Mouse (Mus musculus): Measurements from ENCODE around the gene Tm4sf5. TPM values are rescaled to one million over a fixed set of nuclear protein-coding genes. Genes with fewer than 3 reads are reported as not detected.
A peak's percentile ranks its signal among the peaks of the same experiment; 100 is the strongest.
"Not testable (repeated sequence)": the region's sequence is repeated elsewhere in the genome, so short reads cannot be mapped to it uniquely, and the experiment has no call there.

Gene Tm4sf5
- polyA plus RNA-seq, 1 experiment from 2014 or later = 5.4 TPM

DNA sequence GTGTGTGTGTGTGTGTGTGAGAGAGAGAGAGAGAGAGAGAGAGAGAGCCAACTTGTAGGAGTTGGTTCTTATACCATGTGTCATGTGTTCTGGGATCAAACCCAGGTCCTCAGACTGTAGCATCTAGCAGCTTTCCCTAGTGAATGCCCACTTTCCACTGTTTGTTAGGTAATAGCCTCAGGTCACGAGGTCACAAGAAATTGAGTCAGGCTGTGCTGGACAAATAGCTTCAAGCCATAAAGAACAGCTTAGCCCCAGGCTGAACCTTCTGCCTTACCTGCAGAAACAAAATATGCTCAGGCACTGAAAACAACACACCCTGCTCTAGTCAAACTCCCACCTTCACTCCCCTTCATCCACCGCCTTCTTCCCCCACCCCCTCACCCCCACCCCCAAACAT, 6.2 kb downstream of the Tm4sf5 start:
- Histone ChIP-seq H3K9me3 (replicated peaks) (no peaks in the 10 kb centered on the region), H3K4me3 (no peak overlapping the region), H3K36me3 (no peaks in the 10 kb centered on the region), H3K4me2 (no peak overlapping the region), H3K27ac (no peak overlapping the region), H3K27me3 (peaks cover 13% of the 10 kb centered on the region), H3K9ac (no peak overlapping the region), H3K4me1 (replicated peaks) (peaks cover 7% of the 10 kb centered on the region; the same call in 1 of the 2 replicates)
- WGBS = 72% methylated on average over 2 of the region's 2 CpGs
- ATAC-seq (replicated peaks; ENCODE audit: insufficient number of reproducible peaks, insufficient read depth, low FRiP score, low read depth) = no peak

DNA sequence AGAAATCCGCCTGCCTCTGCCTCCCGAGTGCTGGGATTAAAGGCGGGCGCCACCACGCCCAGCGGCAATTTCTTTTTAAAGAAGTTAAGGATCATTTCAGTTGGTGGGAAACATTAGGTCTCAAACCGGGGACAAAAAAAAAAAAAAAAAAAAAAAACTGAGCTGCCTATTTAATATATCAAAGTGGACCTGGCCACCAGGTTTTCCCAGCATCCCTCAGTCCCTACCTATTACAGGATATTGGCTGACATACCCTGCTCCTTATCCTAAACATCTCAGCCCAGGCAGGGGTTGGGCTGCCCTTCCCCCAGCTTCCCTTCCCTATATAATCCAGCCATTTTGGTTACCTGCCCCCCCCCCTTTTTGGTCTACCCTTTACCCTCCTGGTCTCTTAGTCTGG, 6.8 kb downstream of the Tm4sf5 start:
- WGBS = 85% methylated on average over 7 of the region's 7 CpGs
- Histone ChIP-seq H3K36me3 (no peaks in the 10 kb centered on the region), H3K4me3 (no peak overlapping the region), H3K9me3 (replicated peaks) (no peaks in the 10 kb centered on the region), H3K27ac (no peak overlapping the region), H3K4me1 (replicated peaks) (peaks cover 7% of the 10 kb centered on the region; the same call in 1 of the 2 replicates), H3K4me2 (no peak overlapping the region), H3K27me3 (peaks cover 13% of the 10 kb centered on the region), H3K9ac (no peak overlapping the region)
- no peak for ATAC-seq (replicated peaks; ENCODE audit: insufficient number of reproducible peaks, insufficient read depth, low FRiP score, low read depth)

DNA sequence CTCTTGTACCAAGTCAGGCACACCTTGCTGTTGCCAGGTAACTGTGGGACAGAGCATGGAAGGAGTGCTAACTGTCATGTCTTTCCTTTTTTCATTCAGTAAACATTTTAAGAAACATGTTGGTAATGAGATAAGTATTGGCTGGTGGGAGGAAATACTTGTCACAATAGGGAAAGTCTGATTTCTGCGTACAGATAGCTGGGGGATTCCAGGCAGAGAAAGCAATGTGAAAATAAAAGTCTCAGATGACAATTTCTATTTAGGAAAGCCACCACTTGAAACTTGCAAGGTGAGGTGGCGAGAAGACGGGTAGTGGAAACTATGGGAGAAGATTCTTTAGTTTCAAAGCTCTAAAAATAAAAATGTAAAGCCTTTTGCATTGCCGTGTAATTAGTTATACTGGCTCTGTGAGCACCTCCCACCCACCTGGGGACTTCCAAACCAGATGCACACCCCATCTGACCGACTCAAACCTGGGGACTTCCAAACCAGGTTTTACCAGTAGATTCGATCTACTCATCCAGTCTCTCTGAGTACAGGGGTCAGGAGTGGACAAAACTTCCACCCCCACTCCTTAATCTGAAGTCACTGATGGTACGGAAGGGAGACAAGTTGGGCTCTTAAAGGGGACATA, 7.8 kb downstream of the Tm4sf5 start:
- Histone ChIP-seq H3K4me1 (replicated peaks) (peaks cover 7% of the 10 kb centered on the region; the same call in 1 of the 2 replicates), H3K9ac (no peak overlapping the region), H3K36me3 (no peaks in the 10 kb centered on the region), H3K4me2 (no peak overlapping the region), H3K27ac (no peak overlapping the region), H3K4me3 (no peak overlapping the region), H3K27me3 (peaks cover 13% of the 10 kb centered on the region), H3K9me3 (replicated peaks) (no peaks in the 10 kb centered on the region)
- ATAC-seq (replicated peaks; ENCODE audit: insufficient number of reproducible peaks, insufficient read depth, low FRiP score, low read depth) = no peak
- 71% methylated on average over 7 of the region's 7 CpGs for WGBS

DNA sequence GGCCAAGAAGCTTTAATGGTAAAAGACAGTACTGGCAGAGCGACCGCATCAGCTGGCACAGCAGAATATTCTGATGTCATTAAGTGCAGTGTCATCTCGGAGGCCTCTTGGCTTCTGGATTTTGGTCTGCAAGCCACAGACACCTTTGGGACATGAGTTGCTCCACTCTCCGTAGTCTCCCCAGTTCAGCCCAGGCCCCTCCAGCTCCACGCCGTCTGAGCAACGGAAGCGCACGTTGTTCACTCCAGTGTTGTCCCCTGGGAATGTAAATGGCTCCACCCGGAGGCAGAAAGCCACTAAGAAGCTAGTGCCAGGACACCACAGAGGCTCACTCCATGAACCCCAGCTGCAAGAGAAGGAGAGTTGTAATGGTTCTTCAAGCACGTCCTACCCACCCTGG, 8.5 kb downstream of the Tm4sf5 start:
- Histone ChIP-seq H3K4me3 (no peak overlapping the region), H3K27me3 (peaks cover 13% of the 10 kb centered on the region), H3K4me2 (no peak overlapping the region), H3K36me3 (no peaks in the 10 kb centered on the region), H3K9ac (no peak overlapping the region), H3K4me1 (replicated peaks) (peaks cover 7% of the 10 kb centered on the region; the same call in 1 of the 2 replicates), H3K9me3 (replicated peaks) (no peaks in the 10 kb centered on the region), H3K27ac (no peak overlapping the region)
- ATAC-seq (replicated peaks; ENCODE audit: insufficient number of reproducible peaks, insufficient read depth, low FRiP score, low read depth) = no peak
- WGBS = 57% methylated on average over 11 of the region's 11 CpGs

DNA sequence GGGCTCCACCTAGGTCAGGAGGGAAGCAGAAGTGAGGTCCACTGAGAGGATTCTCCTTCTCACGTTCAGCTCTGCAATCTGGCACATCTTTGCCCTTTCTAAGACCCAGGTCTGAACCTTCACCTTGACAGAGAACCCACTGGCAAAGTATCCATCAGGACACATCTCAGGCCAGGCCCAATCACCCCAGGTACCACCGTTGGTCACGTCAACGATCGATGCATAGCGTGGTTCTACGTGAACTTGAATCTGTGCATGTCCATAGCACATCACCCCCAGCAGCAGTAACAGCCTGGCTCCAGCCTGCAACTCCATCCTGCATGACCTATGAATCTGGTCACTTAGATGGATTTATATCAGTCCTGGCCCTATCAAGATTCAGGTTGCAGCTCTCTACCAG, 9.2 kb downstream of the Tm4sf5 start, which contains the start of gene Vmo1:
TSS of gene Vmo1 (minus strand) at position 329 of the 400 bp plus-strand sequence.
- Histone ChIP-seq H3K4me2 (no peak within 1 kb of the TSS), H3K4me1 (replicated peaks) (peaks cover 8% of the 10 kb centered on the region; the same call in 1 of the 2 replicates), H3K27ac (no peak within 1 kb of the TSS), H3K9me3 (replicated peaks) (no peaks in the 10 kb centered on the region), H3K27me3 (peaks cover 11% of the 10 kb centered on the region), H3K9ac (no peak within 1 kb of the TSS), H3K4me3 (no peak within 1 kb of the TSS), H3K36me3 (no peaks in the 10 kb centered on the region)
- WGBS = 85% methylated on average over 7 of the region's 7 CpGs
- no peak for ATAC-seq (replicated peaks; ENCODE audit: insufficient number of reproducible peaks, insufficient read depth, low FRiP score, low read depth)

DNA sequence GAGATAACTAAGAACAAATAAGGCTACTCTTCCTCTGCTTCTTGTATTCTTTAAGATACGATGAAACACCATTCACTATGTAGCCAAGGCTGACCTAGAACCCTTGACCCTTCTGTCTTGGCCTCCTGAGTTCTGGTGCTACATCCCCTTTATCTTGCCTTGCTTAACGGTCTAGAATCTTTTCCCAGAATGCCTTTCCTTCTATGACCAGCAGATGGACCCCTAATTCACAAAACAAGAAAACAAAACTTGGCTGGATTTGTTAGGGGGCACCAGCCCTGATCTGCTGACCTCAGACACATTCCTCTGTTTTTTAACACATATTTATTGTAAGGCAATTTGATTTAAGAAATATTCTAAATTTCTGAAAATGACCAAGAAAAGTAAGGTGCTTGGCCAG, 11.3 kb downstream of the Tm4sf5 start:
- no peak for ATAC-seq (replicated peaks; ENCODE audit: insufficient number of reproducible peaks, insufficient read depth, low FRiP score, low read depth)
- WGBS = 22% methylated on average over 2 of the region's 2 CpGs
- Histone ChIP-seq H3K4me3 (no peak overlapping the region), H3K27me3 (no peaks in the 10 kb centered on the region; the same call in 1 of the 2 replicates), H3K4me2 (no peak overlapping the region), H3K4me1 (replicated peaks) (peaks cover 15% of the 10 kb centered on the region), H3K9ac (no peak overlapping the region), H3K27ac (no peak overlapping the region), H3K36me3 (no peaks in the 10 kb centered on the region), H3K9me3 (replicated peaks) (no peaks in the 10 kb centered on the region)

DNA sequence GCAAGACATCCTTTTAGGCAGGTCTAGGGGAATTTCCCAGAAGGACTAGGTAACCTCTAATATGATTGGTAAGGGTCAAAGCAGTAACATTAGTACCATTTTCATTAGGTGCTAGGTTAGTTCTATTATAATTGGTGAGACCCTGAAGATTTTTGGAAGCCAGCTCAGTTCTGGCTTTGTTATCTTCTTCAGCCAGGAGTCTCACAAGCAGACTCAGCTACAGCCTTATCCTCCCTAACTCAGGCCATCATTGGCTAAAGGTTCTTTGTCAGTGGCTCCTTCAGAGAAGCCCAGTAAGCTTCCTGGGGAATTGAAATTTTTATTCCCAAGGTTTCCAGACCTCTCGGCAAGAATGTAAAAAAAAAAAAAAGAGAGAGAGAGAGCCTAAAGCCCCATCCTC, 13.4 kb downstream of the Tm4sf5 start:
- Histone ChIP-seq H3K4me2 (no peak overlapping the region), H3K27ac (no peak overlapping the region), H3K4me1 (replicated peaks) (peaks cover 15% of the 10 kb centered on the region), H3K27me3 (no peaks in the 10 kb centered on the region; the same call in 1 of the 2 replicates), H3K36me3 (no peaks in the 10 kb centered on the region), H3K9me3 (replicated peaks) (no peaks in the 10 kb centered on the region), H3K4me3 (no peak overlapping the region), H3K9ac (no peak overlapping the region)
- ATAC-seq (replicated peaks; ENCODE audit: insufficient number of reproducible peaks, insufficient read depth, low FRiP score, low read depth) = no peak
- WGBS = 71% methylated on average over 1 of the region's 1 CpGs

DNA sequence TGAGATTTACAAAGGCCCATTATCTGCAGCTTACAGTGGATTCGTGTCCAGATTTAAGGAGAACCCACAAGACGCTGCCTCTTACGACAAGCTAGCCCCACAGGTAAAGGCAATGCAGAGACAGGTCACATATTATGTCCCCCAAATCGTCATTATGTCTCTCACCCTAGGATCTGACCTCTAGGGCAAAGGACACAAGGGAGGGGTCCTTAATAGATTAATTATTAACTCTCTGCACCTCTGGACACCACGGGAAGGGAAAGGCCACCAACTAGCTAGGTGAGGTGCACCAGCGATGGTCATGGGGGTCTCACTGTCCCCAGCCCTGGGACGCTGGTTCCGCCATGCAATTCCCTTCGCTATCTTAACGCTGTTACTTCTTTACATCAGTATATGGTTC, 13.9 kb downstream of the Tm4sf5 start, which contains the start of gene Gltpd2:
TSS of gene Gltpd2 (plus strand) at position 274 of the 400 bp plus-strand sequence.
- H3K4me2 ChIP-seq = peak within 1 kb of the TSS; percentile 76
- peak within 1 kb of the TSS; percentile 70 for H3K27ac ChIP-seq
- peak within 1 kb of the TSS; percentile 46 for H3K4me3 ChIP-seq
- no peaks in the 10 kb centered on the region for H3K27me3 ChIP-seq
- H3K36me3 ChIP-seq = no peaks in the 10 kb centered on the region
- H3K9ac ChIP-seq = peak within 1 kb of the TSS; percentile 62
- no peaks in the 10 kb centered on the region for H3K9me3 ChIP-seq (replicated peaks)
- ATAC-seq (replicated peaks; ENCODE audit: insufficient number of reproducible peaks, insufficient read depth, low FRiP score, low read depth) = no peak
- 86% methylated on average over 10 of the region's 10 CpGs for WGBS
- H3K4me1 ChIP-seq (replicated peaks) = peaks cover 15% of the 10 kb centered on the region

DNA sequence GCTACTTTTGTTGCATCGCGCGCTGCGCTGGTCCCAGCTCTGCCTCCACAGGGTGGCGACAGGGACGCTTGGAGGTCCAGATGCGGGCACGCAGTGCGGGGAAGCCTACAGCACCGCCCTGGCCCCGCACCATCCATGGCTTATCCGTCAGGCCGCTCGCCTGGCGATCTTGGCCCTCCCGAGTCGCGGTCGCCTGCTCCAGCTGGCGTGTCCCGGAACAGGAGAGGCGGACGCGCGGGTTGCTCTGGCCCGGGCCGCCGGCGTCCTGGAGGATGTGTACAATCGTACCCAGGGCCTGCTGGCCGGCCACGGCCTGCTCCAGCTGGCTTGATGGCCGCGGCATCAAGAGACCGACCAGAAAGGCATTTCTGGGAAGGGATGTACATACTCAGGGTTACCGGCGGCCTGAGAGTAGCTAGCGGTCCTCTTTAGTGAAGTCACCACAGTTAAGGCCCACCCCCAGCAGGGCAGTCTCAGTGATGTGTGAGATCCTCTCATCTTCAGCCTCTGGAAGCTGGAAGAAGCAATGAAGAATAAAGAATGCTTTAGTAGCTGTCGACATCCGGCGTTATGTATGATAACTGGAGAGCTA, 15.2 kb downstream of the Tm4sf5 start:
- Histone ChIP-seq H3K4me2 (peak overlapping the region; percentile 76), H3K4me1 (replicated peaks) (peaks cover 15% of the 10 kb centered on the region), H3K27me3 (no peaks in the 10 kb centered on the region), H3K27ac (peak overlapping the region; percentile 70), H3K9ac (peak overlapping the region; percentile 62), H3K9me3 (replicated peaks) (no peaks in the 10 kb centered on the region), H3K4me3 (peak overlapping the region; percentile 46), H3K36me3 (no peaks in the 10 kb centered on the region)
- peak; percentile 22; the same call in 1 of the 2 replicates for ATAC-seq (replicated peaks; ENCODE audit: insufficient number of reproducible peaks, insufficient read depth, low FRiP score, low read depth)
- 3% methylated on average over 41 of the region's 41 CpGs for WGBS

DNA sequence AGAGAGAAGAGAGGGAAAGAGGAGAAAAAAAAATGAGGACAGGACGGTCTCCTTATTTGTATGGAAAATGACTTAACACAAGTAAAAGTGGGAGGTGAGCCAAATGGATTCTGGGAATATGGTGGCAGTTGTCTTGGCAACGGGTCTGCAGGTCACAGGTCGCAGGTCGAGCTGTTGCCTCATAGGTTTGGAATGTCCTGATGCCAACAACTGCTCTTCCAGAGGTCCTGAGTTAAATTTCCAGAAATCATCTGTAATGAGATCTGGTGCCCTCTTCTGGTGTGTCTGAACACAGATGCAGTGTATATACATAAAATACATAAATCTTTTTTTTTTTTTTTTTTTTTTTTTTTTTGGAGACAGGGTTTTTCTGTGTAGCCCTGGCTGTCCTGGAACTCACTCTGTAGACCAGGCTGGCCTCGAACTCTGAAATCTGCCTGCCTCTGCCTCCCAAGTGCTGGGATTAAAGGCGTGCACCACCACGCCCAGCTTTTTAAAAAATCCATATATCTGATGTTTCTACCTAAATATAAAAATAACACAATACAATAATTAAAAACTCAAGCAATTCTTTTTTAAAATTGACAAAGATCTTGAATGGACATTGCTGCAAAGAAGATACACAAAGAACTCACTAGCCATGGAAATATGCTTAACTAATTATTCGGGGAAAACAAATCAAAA, 18.4 kb downstream of the Tm4sf5 start:
- H3K27me3 ChIP-seq; ATAC-seq (replicated peaks; ENCODE audit: insufficient number of reproducible peaks, insufficient read depth, low FRiP score, low read depth); H3K4me3 ChIP-seq; H3K9me3 ChIP-seq (replicated peaks); H3K27ac ChIP-seq; H3K4me2 ChIP-seq; H3K9ac ChIP-seq: not testable (repeated sequence)
- 87% methylated on average over 8 of the region's 8 CpGs for WGBS
- H3K4me1 ChIP-seq (replicated peaks) = peaks cover 25% of the 10 kb centered on the region
- peaks cover 21% of the 10 kb centered on the region for H3K36me3 ChIP-seq

DNA sequence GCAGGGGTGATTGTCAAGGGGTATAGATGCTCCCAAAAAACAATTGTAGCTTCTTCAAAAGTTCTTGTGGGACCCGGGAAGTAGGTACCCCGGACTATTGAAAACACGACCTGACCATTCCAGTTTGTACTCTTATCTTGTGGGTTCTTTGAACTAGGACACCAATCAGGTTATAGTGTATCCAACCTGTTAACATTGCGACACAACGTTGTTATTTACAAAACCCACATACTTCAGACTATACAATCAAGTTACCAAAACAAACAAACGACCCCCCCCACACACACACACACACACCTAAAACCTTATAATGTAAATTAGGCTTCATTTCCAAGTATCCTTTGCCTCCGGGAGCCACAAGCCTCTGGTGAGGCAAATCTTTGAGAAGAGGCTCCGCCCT, 19.7 kb downstream of the Tm4sf5 start:
- WGBS = 5% methylated on average over 8 of the region's 8 CpGs
- H3K9ac ChIP-seq = peak overlapping the region; percentile 40
- ATAC-seq (replicated peaks; ENCODE audit: insufficient number of reproducible peaks, insufficient read depth, low FRiP score, low read depth) = no peak; the same call in 1 of the 2 replicates

More for the DNA sequence above, 19.7 kb downstream of the Tm4sf5 start:
- Histone ChIP-seq H3K9me3 (replicated peaks) (no peaks in the 10 kb centered on the region), H3K4me2 (peak overlapping the region; percentile 65), H3K36me3 (peaks cover 24% of the 10 kb centered on the region), H3K27ac (no peak overlapping the region), H3K27me3 (no peaks in the 10 kb centered on the region), H3K4me3 (peak overlapping the region; percentile 83), H3K4me1 (replicated peaks) (peaks cover 19% of the 10 kb centered on the region)
